Mouse (Mus musculus) hindbrain, embryonic 16.5 days (tissue): ENCODE measurements around the gene Man1b1. TPM values are rescaled to one million over a fixed set of nuclear protein-coding genes. Genes with fewer than 3 reads are reported as not detected.

Experiments
- ATAC-seq: fragments of 200-750 bp; cut with Nextera tagmentation; 2 replicates; pipeline ENCODE4 v1.8.0; 2017; ENCODE audit warnings: moderate TSS enrichment, moderate library complexity
- H3K27ac ChIP-seq: fragments of 300-500 bp; sonication (generic); 2 replicates; pipeline ENCODE4 v1.5.1; 2014; ENCODE audit warnings: low read depth, mild to moderate bottlenecking, control low read depth, low read length, moderate library complexity
- H3K27me3 ChIP-seq: fragments of 300-500 bp; sonication (generic); replicated peaks from 2 replicates; pipeline ENCODE4 v1.6.1; 2014; ENCODE audit warnings: low read length; ENCODE audit not compliant: control insufficient read depth, insufficient read depth
- H3K36me3 ChIP-seq: fragments of 300-500 bp; sonication (generic); 2 replicates; pipeline ENCODE4 v1.6.1; 2014; ENCODE audit warnings: mild to moderate bottlenecking, low read length, moderate library complexity, mixed read lengths; ENCODE audit not compliant: control insufficient read depth, insufficient read depth
- H3K4me1 ChIP-seq: fragments of 300-500 bp; sonication (generic); 2 replicates; pipeline ENCODE4 v1.6.1; 2014; ENCODE audit warnings: low read depth, low read length; ENCODE audit not compliant: control insufficient read depth, insufficient read depth
- H3K4me2 ChIP-seq: fragments of 300-500 bp; sonication (generic); 2 replicates; pipeline ENCODE4 v1.6.1; 2014; ENCODE audit warnings: mild to moderate bottlenecking, low read length, control low read depth, moderate library complexity
- H3K4me3 ChIP-seq: fragments of 300-500 bp; sonication (generic); 2 replicates; pipeline ENCODE4 v1.5.1; 2014; ENCODE audit warnings: mild to moderate bottlenecking, low read length, control low read depth, moderate library complexity
- H3K9ac ChIP-seq: fragments of 300-500 bp; sonication (generic); 2 replicates; pipeline ENCODE4 v1.6.1; 2014; ENCODE audit warnings: low read depth, mild to moderate bottlenecking, control low read depth, low read length, moderate library complexity
- H3K9me3 ChIP-seq: fragments of 300-500 bp; sonication (generic); 2 replicates; pipeline ENCODE4 v1.6.1; 2014; ENCODE audit warnings: mild to moderate bottlenecking, low read length, moderate library complexity; ENCODE audit not compliant: control insufficient read depth
- WGBS: fragments of 180-500 bp; shearing (Covaris S2); extraction: QIAGEN DNeasy Blood & Tissue Kit; methylation state at CpG from one replicate; pipeline ENCODE4 v1.1.7; 2014; 5-methylcytosine and 5-hydroxymethylcytosine counted together
- polyA plus RNA-seq: library from polyadenylated mRNA; unstranded; fragments of >200 nt; fragmentation: Nextera tagmentation; extraction: Ambion mirVana; gene quantifications from 2 replicates; pipeline ENCODE4 v1.2.1, GENCODE M21; 2015

The Man1b1 gene
- polyA plus RNA-seq, 1 experiment from 2014 or later = 41.6 TPM

- Histone ChIP-seq H3K4me3 (peak within 1 kb of the TSS; percentile 60), H3K4me2 (peak within 1 kb of the TSS; percentile 69), H3K27me3 (peaks cover 10% of the 10 kb centered on the region), H3K9ac (peak within 1 kb of the TSS; percentile 75), H3K36me3 (no peaks in the 10 kb centered on the region), H3K9me3 (no peaks in the 10 kb centered on the region), H3K4me1 (peaks cover 12% of the 10 kb centered on the region), H3K27ac (peak within 1 kb of the TSS; percentile 89)
- ATAC-seq = peak; percentile 88
- WGBS = 9% methylated on average over 58 of the region's 58 CpGs
Measured at GRCm38 (mm10) chr2:25318971-25319773, 13.0 kb upstream of the Man1b1 start, which contains the start of gene Grin1. TSS of gene Grin1 (minus strand) at chr2:25319187.

- Histone ChIP-seq H3K4me1 (peaks cover 12% of the 10 kb centered on the region), H3K9ac (no peak overlapping the region), H3K27me3 (0 out of 2 replicates have a peak, but pooled peaks cover 3% of the 10 kb centered on the region), H3K27ac (no peak overlapping the region), H3K9me3 (no peaks in the 10 kb centered on the region), H3K4me2 (no peak overlapping the region), H3K4me3 (no peak overlapping the region), H3K36me3 (no peaks in the 10 kb centered on the region)
- 44% methylated on average over 2 of the region's 2 CpGs for WGBS
- ATAC-seq = no peak
Measured at GRCm38 (mm10) chr2:25320084-25320483, 12.1 kb upstream of the Man1b1 start.

- Histone ChIP-seq H3K9ac (no peak overlapping the region), H3K9me3 (no peaks in the 10 kb centered on the region), H3K4me1 (no peaks in the 10 kb centered on the region), H3K36me3 (no peaks in the 10 kb centered on the region), H3K4me3 (no peak overlapping the region), H3K4me2 (no peak overlapping the region), H3K27me3 (peaks cover 5% of the 10 kb centered on the region), H3K27ac (no peak overlapping the region)
- 80% methylated on average over 2 of the region's 2 CpGs for WGBS
- no peak for ATAC-seq
Measured at GRCm38 (mm10) chr2:25326036-25326435, 6.1 kb upstream of the Man1b1 start.

- no peak overlapping the region for H3K9ac ChIP-seq
- H3K4me3 ChIP-seq = no peak overlapping the region
- H3K4me1 ChIP-seq = peaks cover 11% of the 10 kb centered on the region
- H3K27ac ChIP-seq = no peak overlapping the region
- H3K9me3 ChIP-seq = no peaks in the 10 kb centered on the region
- WGBS = 33% methylated on average over 7 of the region's 7 CpGs
- no peaks in the 10 kb centered on the region for H3K36me3 ChIP-seq
- no peak overlapping the region for H3K4me2 ChIP-seq
- no peak for ATAC-seq
- peaks cover 5% of the 10 kb centered on the region for H3K27me3 ChIP-seq
Measured at GRCm38 (mm10) chr2:25328440-25328839, 3.7 kb upstream of the Man1b1 start.

- Histone ChIP-seq H3K27me3 (peaks cover 2% of the 10 kb centered on the region), H3K4me1 (peaks cover 15% of the 10 kb centered on the region), H3K27ac (no peak overlapping the region), H3K9ac (peak overlapping the region; percentile 80), H3K4me3 (peak overlapping the region; percentile 94), H3K9me3 (no peaks in the 10 kb centered on the region), H3K36me3 (0 out of 2 replicates have a peak, but pooled peaks cover 6% of the 10 kb centered on the region), H3K4me2 (peak overlapping the region; percentile 86)
- ATAC-seq = no peak
- 55% methylated on average over 9 of the region's 9 CpGs for WGBS
Measured at GRCm38 (mm10) chr2:25331470-25331869, 668 bp upstream of the Man1b1 start.

GRCm38 (mm10) chr2:25333569-25333968 is 1.4 kb downstream of the Man1b1 start:
- no peak for ATAC-seq
- peak overlapping the region; percentile 96 for H3K9ac ChIP-seq
- H3K9me3 ChIP-seq = no peaks in the 10 kb centered on the region

GRCm38 (mm10) chr2:25338303-25338702 is 6.2 kb downstream of the Man1b1 start:
- Histone ChIP-seq H3K4me3 (no peak overlapping the region), H3K9ac (no peak overlapping the region), H3K4me1 (peaks cover 6% of the 10 kb centered on the region), H3K4me2 (no peak overlapping the region), H3K27ac (no peak overlapping the region), H3K27me3 (no peaks in the 10 kb centered on the region), H3K9me3 (no peaks in the 10 kb centered on the region), H3K36me3 (peaks cover 37% of the 10 kb centered on the region)
- no peak for ATAC-seq
- 86% methylated on average over 6 of the region's 6 CpGs for WGBS

More at GRCm38 (mm10) chr2:25333569-25333968, 1.4 kb downstream of the Man1b1 start:
- no peaks in the 10 kb centered on the region for H3K27me3 ChIP-seq
- 72% methylated on average over 2 of the region's 2 CpGs for WGBS
- H3K36me3 ChIP-seq = peaks cover 21% of the 10 kb centered on the region
- H3K27ac ChIP-seq = no peak overlapping the region
- peak overlapping the region; percentile 94 for H3K4me3 ChIP-seq
- peak overlapping the region; percentile 96 for H3K4me2 ChIP-seq
- H3K4me1 ChIP-seq = peaks cover 15% of the 10 kb centered on the region

- ATAC-seq = no peak
- 90% methylated on average over 7 of the region's 7 CpGs for WGBS
- Histone ChIP-seq H3K27me3 (no peaks in the 10 kb centered on the region), H3K9ac (no peak overlapping the region), H3K27ac (no peak overlapping the region), H3K4me2 (no peak overlapping the region), H3K4me3 (no peak overlapping the region), H3K9me3 (no peaks in the 10 kb centered on the region), H3K4me1 (no peaks in the 10 kb centered on the region), H3K36me3 (peaks cover 54% of the 10 kb centered on the region)
Measured at GRCm38 (mm10) chr2:25348162-25348561, 16.0 kb downstream of the Man1b1 start.

GRCm38 (mm10) chr2:25349499-25349898 is 17.4 kb downstream of the Man1b1 start:
- ATAC-seq = no peak
- WGBS = 98% methylated on average over 4 of the region's 4 CpGs
- Histone ChIP-seq H3K4me2 (no peak overlapping the region), H3K4me3 (no peak overlapping the region), H3K4me1 (no peaks in the 10 kb centered on the region), H3K27me3 (no peaks in the 10 kb centered on the region), H3K27ac (no peak overlapping the region), H3K9ac (no peak overlapping the region), H3K36me3 (peaks cover 43% of the 10 kb centered on the region), H3K9me3 (no peaks in the 10 kb centered on the region)
